Mouse (Mus musculus): Measurements from ENCODE around the gene Macf1.

DNA sequence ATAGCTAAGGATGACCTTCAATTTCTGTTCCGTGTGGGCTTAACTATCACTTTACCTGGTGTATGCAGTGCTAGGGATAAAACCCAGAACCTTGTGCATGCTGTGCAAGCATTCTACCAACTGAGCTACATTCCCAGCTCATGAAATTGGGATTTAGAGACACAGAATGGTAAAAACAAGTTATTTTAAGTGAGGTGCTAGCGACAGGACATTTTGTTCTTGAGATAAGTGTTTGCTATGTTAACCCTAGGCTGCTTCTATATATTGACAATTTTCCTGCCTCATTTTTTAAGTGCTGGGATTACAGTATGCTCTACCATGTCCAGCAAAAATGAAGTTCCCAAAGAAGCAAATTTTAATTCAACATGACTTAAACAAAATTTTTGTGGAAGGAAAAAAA lies 267.3 kb downstream of the Macf1 start:
- TF ChIP-seq CTCF (IDR thresholded peaks at IDR 0.05; ENCODE audit: low read depth) (no peak), EP300 (optimal IDR thresholded peaks at IDR 0.05) (no peak)

All from stomach, postnatal 0 days (tissue).